ENCODE assay signal across 30 mouse cellular contexts in the genomic region with DNA sequence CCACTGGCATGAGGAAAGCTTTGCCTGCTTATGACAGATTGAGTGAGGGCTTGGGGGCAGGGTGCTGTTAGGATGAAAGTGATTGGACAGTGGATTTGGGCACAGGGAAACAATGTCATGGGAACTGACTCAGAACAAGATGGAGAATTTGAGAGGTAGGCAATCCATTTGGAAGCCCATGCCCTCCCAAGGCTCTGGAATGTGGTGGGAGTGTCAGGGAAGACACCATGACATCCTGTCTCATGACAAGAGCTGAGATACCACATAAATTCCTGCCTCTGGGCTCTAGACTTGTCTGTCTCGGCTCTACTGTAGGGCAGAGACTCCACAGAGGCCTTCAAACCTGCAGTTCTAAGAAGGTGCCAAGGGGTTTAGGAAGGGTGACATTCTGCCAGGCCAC. TPM values are rescaled to one million over a fixed set of nuclear protein-coding genes. Genes with fewer than 3 reads are reported as not detected.
DNase-seq lines count a peak whose midpoint lies in the region; ATAC-seq lines count a peak whose summit lies in the region.
"Had no signal": no experiment of that assay in that cellular context is flagged by ENCODE, and none has a peak within 500 bp of the region (broad histone marks: within the 10 kb centered on the region; RNA-seq: fewer than 3 reads in every experiment).

No protein-coding gene starts in this region.

- H3K4me2 ChIP-seq in limb, embryonic 11.5 days (ENCODE audit: low read depth, severe bottlenecking): no peak overlapping the region
- H3K4me2 ChIP-seq in forebrain, embryonic 16.5 days (ENCODE audit: low read length): no peak overlapping the region
- H3K4me2 ChIP-seq: embryonic facial prominence, embryonic 13.5 days; forebrain, embryonic 12.5 days; forebrain, embryonic 15.5 days; heart, embryonic 12.5 days; heart, embryonic 15.5 days; hindbrain, embryonic 14.5 days had no signal

- peaks cover 12% of the 10 kb centered on the region; the same call in 1 of the 2 replicates for H3K9me3 ChIP-seq in limb, embryonic 11.5 days (ENCODE audit: control insufficient read depth, low read length)
- peaks cover 6% of the 10 kb centered on the region for H3K9me3 ChIP-seq in limb, embryonic 10.5 days (replicated peaks)
- H3K9me3 ChIP-seq in forebrain, embryonic 16.5 days (ENCODE audit: control insufficient read depth, low read length): no peaks in the 10 kb centered on the region
- H3K9me3 ChIP-seq: embryonic facial prominence, embryonic 13.5 days; forebrain, embryonic 15.5 days; heart, embryonic 15.5 days had no signal

- no peaks in the 10 kb centered on the region for H3K36me3 ChIP-seq in limb, embryonic 11.5 days (ENCODE audit: control insufficient read depth, insufficient read depth, low read length)
- H3K36me3 ChIP-seq in limb, embryonic 10.5 days: peaks cover 3% of the 10 kb centered on the region
- H3K36me3 ChIP-seq in forebrain, embryonic 16.5 days (ENCODE audit: control insufficient read depth, insufficient read depth): peaks cover under 1% of the 10 kb centered on the region; the same call in 1 of the 2 replicates

- H3K4me3 ChIP-seq in limb, embryonic 11.5 days (ENCODE audit: low read depth, low read length): no peak overlapping the region
- no peak overlapping the region for H3K4me3 ChIP-seq in limb, embryonic 10.5 days
- no peak overlapping the region for H3K4me3 ChIP-seq in forebrain, embryonic 16.5 days (replicated peaks; ENCODE audit: low read length)
- H3K4me3 ChIP-seq: embryonic facial prominence, embryonic 10.5 days; embryonic facial prominence, embryonic 13.5 days; erythroblast, embryonic 14.5 days; forebrain, embryonic 12.5 days; forebrain, embryonic 15.5 days; gastrocnemius, adult 2 months; heart, embryonic 12.5 days; heart, embryonic 15.5 days had no signal

- H3K27ac ChIP-seq in limb, embryonic 11.5 days (replicated peaks; ENCODE audit: low read depth, low read length): no peak overlapping the region
- no peak overlapping the region for H3K27ac ChIP-seq in limb, embryonic 10.5 days
- no peak overlapping the region for H3K27ac ChIP-seq in forebrain, embryonic 16.5 days (ENCODE audit: low read length)
- H3K27ac ChIP-seq: embryonic facial prominence, embryonic 10.5 days; embryonic facial prominence, embryonic 13.5 days; forebrain, embryonic 12.5 days; forebrain, embryonic 15.5 days; gastrocnemius, adult 2 months; heart, embryonic 15.5 days; hindbrain, embryonic 14.5 days; hindbrain, postnatal 0 days had no signal

- H3K9ac ChIP-seq in limb, embryonic 11.5 days (ENCODE audit: low read length): no peak overlapping the region
- no peak overlapping the region for H3K9ac ChIP-seq in forebrain, embryonic 16.5 days (replicated peaks; ENCODE audit: low read depth, low read length)
- H3K9ac ChIP-seq: embryonic facial prominence, embryonic 13.5 days; forebrain, embryonic 12.5 days; forebrain, embryonic 15.5 days; heart, embryonic 12.5 days; heart, embryonic 15.5 days; hindbrain, embryonic 14.5 days had no signal

- DNase-seq in cerebellum, adult 9-10 months: peak; percentile 43
- DNase-seq in cerebellum, postnatal 4 days (ENCODE audit: low spot score in 2 of 2): no peak
- DNase-seq in limb, embryonic 11.5 days (ENCODE audit: low spot score): peak; percentile 18
- no peak for DNase-seq in limb, embryonic 10.5 days (ENCODE audit: low spot score)
- peak; percentile 28 for DNase-seq in 3T3-L1 (ENCODE audit: low read depth, low spot score)
- peak; percentile 24 for DNase-seq in Muller cell, postnatal 12 days (ENCODE audit: inconsistent ontology term)
- no peak for DNase-seq in frontal cortex, postnatal 25 days (ENCODE audit: low spot score in 2 of 2)
- DNase-seq: adrenal gland, adult 8-10 months; adrenal gland, postnatal 36 days; embryo, embryonic 11 days; gastrocnemius, adult 2 months; gastrocnemius, postnatal 14 days; heart, adult 18-20 months; heart, postnatal 10 days; heart, postnatal 4 days; kidney, adult 18-20 months had no signal

- no peak for ATAC-seq in limb, embryonic 11.5 days (ENCODE audit: insufficient number of reproducible peaks, low FRiP score, low TSS enrichment, low read depth)
- ATAC-seq in forebrain, embryonic 16.5 days: no peak
- ATAC-seq: activated CD4-positive, CD25-positive, alpha-beta regulatory T cell, adult 4 months; forebrain, embryonic 15.5 days; hindbrain, postnatal 0 days; inflammation-experienced regulatory T-cells, adult 6 months; intestine, embryonic 16.5 days; Patski had no signal

- peaks cover 3% of the 10 kb centered on the region for H3K4me1 ChIP-seq in limb, embryonic 11.5 days (ENCODE audit: control insufficient read depth, insufficient read depth, low read length)
- peaks cover 31% of the 10 kb centered on the region for H3K4me1 ChIP-seq in limb, embryonic 10.5 days
- H3K4me1 ChIP-seq in forebrain, embryonic 16.5 days (replicated peaks; ENCODE audit: control insufficient read depth, insufficient read depth, low read length): peaks cover 31% of the 10 kb centered on the region

- WGBS in limb, embryonic 11.5 days: 57% methylated on average over 1 of the region's 1 CpGs
- WGBS in limb, embryonic 10.5 days: 59% methylated on average over 1 of the region's 1 CpGs
- 72% methylated on average over 1 of the region's 1 CpGs for WGBS in forebrain, embryonic 16.5 days

- peaks cover 36% of the 10 kb centered on the region for H3K27me3 ChIP-seq in limb, embryonic 11.5 days (ENCODE audit: control insufficient read depth, insufficient read depth, low read length)
- peaks cover 56% of the 10 kb centered on the region for H3K27me3 ChIP-seq in limb, embryonic 10.5 days (ENCODE audit: low read depth, poor library complexity, severe bottlenecking)
- peaks cover 20% of the 10 kb centered on the region for H3K27me3 ChIP-seq in forebrain, embryonic 16.5 days (replicated peaks; ENCODE audit: control insufficient read depth, insufficient read depth, low read length)
- H3K27me3 ChIP-seq: Patski had no signal

RNA-seq across cellular contexts. Expression of a gene that starts 3.2 kb away (rescaled TPM):
- polyA plus RNA-seq in limb, embryonic 11.5 days (2014; fragmentation: Nextera tagmentation; extraction: Ambion mirVana): 199 TPM in 2 replicates
- polyA plus RNA-seq in limb, embryonic 10.5 days (2016; fragmentation: Nextera tagmentation; extraction: Ambion mirVana): 182 and 208 TPM in 2 replicates
- 66.8 and 67.7 TPM in 2 replicates for polyA plus RNA-seq in forebrain, embryonic 16.5 days (2015; fragmentation: Nextera tagmentation; extraction: Ambion mirVana)

RNA-seq across cellular contexts. Expression of a gene that starts 6.6 kb away (rescaled TPM):
- 84.2 and 93.8 TPM in 2 replicates for polyA plus RNA-seq in limb, embryonic 11.5 days (2014; fragmentation: Nextera tagmentation; extraction: Ambion mirVana)
- 79.6 and 84.2 TPM in 2 replicates for polyA plus RNA-seq in limb, embryonic 10.5 days (2016; fragmentation: Nextera tagmentation; extraction: Ambion mirVana)
- polyA plus RNA-seq in forebrain, embryonic 16.5 days (2015; fragmentation: Nextera tagmentation; extraction: Ambion mirVana): 170 and 175 TPM in 2 replicates

RNA-seq across cellular contexts. Expression of a gene that starts 13.3 kb away (rescaled TPM):
- 2.3 TPM in 2 replicates for polyA plus RNA-seq in limb, embryonic 11.5 days (2014; fragmentation: Nextera tagmentation; extraction: Ambion mirVana)
- 3.3 and 4.4 TPM in 2 replicates for polyA plus RNA-seq in limb, embryonic 10.5 days (2016; fragmentation: Nextera tagmentation; extraction: Ambion mirVana)
- polyA plus RNA-seq in forebrain, embryonic 16.5 days (2015; fragmentation: Nextera tagmentation; extraction: Ambion mirVana): 6.7 and 10.6 TPM in 2 replicates

RNA-seq across cellular contexts. Expression of a gene that starts 31.4 kb away (rescaled TPM):
- 30.6 and 31.5 TPM in 2 replicates for polyA plus RNA-seq in limb, embryonic 11.5 days (2014; fragmentation: Nextera tagmentation; extraction: Ambion mirVana)
- 29.1 and 31.8 TPM in 2 replicates for polyA plus RNA-seq in limb, embryonic 10.5 days (2016; fragmentation: Nextera tagmentation; extraction: Ambion mirVana)
- 43.0 and 44.1 TPM in 2 replicates for polyA plus RNA-seq in forebrain, embryonic 16.5 days (2015; fragmentation: Nextera tagmentation; extraction: Ambion mirVana)

RNA-seq across cellular contexts. Expression of a gene that starts 42.3 kb away (rescaled TPM):
- polyA plus RNA-seq in limb, embryonic 11.5 days (2014; fragmentation: Nextera tagmentation; extraction: Ambion mirVana): 610 and 647 TPM in 2 replicates
- polyA plus RNA-seq in limb, embryonic 10.5 days (2016; fragmentation: Nextera tagmentation; extraction: Ambion mirVana): 561 and 585 TPM in 2 replicates
- polyA plus RNA-seq in forebrain, embryonic 16.5 days (2015; fragmentation: Nextera tagmentation; extraction: Ambion mirVana): 230 and 237 TPM in 2 replicates

Comparison
In these comparisons a context has a peak if more than half of its experiments do, and no peak if none do; other contexts are left out.
1. DNase-seq: peak in cerebellum, adult 9-10 months (single experiment), limb, embryonic 11.5 days (single experiment), 3T3-L1 (single experiment) and Muller cell, postnatal 12 days (single experiment); none in cerebellum, postnatal 4 days (0 of 2), limb, embryonic 10.5 days (single experiment) and frontal cortex, postnatal 25 days (0 of 2).